9 mouse cellular contexts compared by ENCODE assay signal in genomic region chr7:82504101-82504500, GRCm38 (mm10).
A peak's percentile ranks its signal among the peaks of the same experiment; 100 is the strongest.
DNase-seq lines count a peak whose midpoint lies in the region; ATAC-seq and TF ChIP-seq lines count a peak whose summit lies in the region.
"Had no signal": no experiment of that assay in that cellular context is flagged by ENCODE, and none has a peak within 500 bp of the region (broad histone marks: within the 10 kb centered on the region; RNA-seq: fewer than 3 reads in every experiment).

No protein-coding gene starts in this region.

- TF ChIP-seq CTCF in liver, postnatal 0 days (IDR thresholded peaks at IDR 0.05; ENCODE audit: low read depth), result peak; percentile 75

- no peaks in the 10 kb centered on the region for H3K27me3 ChIP-seq in liver, postnatal 0 days (ENCODE audit: insufficient read depth, low read length)
- H3K27me3 ChIP-seq: stomach, embryonic 15.5 days had no signal

- no peaks in the 10 kb centered on the region for H3K4me1 ChIP-seq in liver, postnatal 0 days (ENCODE audit: insufficient read depth)
- H3K4me1 ChIP-seq: stomach, embryonic 15.5 days had no signal

- H3K27ac ChIP-seq in liver, postnatal 0 days (ENCODE audit: low read depth), result no peak overlapping the region
- H3K27ac ChIP-seq: stomach, embryonic 15.5 days had no signal

- H3K9me3 ChIP-seq in liver, postnatal 0 days (ENCODE audit: low read length), result no peaks in the 10 kb centered on the region
- H3K9me3 ChIP-seq: stomach, embryonic 15.5 days had no signal

- no peak overlapping the region for H3K9ac ChIP-seq in liver, postnatal 0 days (replicated peaks)
- H3K9ac ChIP-seq: stomach, embryonic 15.5 days had no signal

- H3K4me3 ChIP-seq in liver, postnatal 0 days (ENCODE audit: low read depth, low read length), result no peak overlapping the region
- H3K4me3 ChIP-seq: stomach, embryonic 15.5 days had no signal

- no peak for TF ChIP-seq EP300 in liver, postnatal 0 days (IDR thresholded peaks at IDR 0.05; ENCODE audit: low read depth)

- 0 out of 2 replicates have a peak, but pooled peaks have one; percentile 29 for ATAC-seq in common myeloid progenitor, adult 5-6 weeks (replicated peaks; ENCODE audit: low read depth, poor library complexity, severe bottlenecking)
- peak; percentile 48; the same call in 1 of the 2 replicates for ATAC-seq in granulocyte monocyte progenitor cell, adult 5-6 weeks (replicated peaks; ENCODE audit: poor library complexity, severe bottlenecking)
- ATAC-seq in liver, postnatal 0 days, result no peak

- DNase-seq in 416B (ENCODE audit: low read depth) (peak; percentile 41), adipocyte (ENCODE audit: low spot score) (peak; percentile 65)
- DNase-seq in kidney, postnatal 14 days, result peak; percentile 56
- peak; percentile 54 for DNase-seq in liver, postnatal 0 days
- DNase-seq in ovary, postnatal 14 days (ENCODE audit: low spot score), result peak; percentile 54
- DNase-seq in T-cell, adult 2 months (ENCODE audit: low spot score), result no peak

- WGBS in liver, postnatal 0 days (ENCODE audit: insufficient replicate concordance), result 34% methylated on average over 4 of the region's 4 CpGs

- H3K36me3 ChIP-seq in liver, postnatal 0 days (replicated peaks; ENCODE audit: insufficient read depth, low read length), result no peaks in the 10 kb centered on the region
- H3K36me3 ChIP-seq: stomach, embryonic 15.5 days had no signal

- H3K4me2 ChIP-seq in liver, postnatal 0 days (ENCODE audit: low read depth, low read length), result no peak overlapping the region
- H3K4me2 ChIP-seq: stomach, embryonic 15.5 days had no signal
